Mouse (Mus musculus): Measurements from ENCODE around the gene Ddx25. TPM values are rescaled to one million over a fixed set of nuclear protein-coding genes. Genes with fewer than 3 reads are reported as not detected.
A peak's percentile ranks its signal among the peaks of the same experiment; 100 is the strongest.

Ddx25 gene
- polyA plus RNA-seq, 1 experiment from 2014 or later: 2.4 TPM

DNA sequence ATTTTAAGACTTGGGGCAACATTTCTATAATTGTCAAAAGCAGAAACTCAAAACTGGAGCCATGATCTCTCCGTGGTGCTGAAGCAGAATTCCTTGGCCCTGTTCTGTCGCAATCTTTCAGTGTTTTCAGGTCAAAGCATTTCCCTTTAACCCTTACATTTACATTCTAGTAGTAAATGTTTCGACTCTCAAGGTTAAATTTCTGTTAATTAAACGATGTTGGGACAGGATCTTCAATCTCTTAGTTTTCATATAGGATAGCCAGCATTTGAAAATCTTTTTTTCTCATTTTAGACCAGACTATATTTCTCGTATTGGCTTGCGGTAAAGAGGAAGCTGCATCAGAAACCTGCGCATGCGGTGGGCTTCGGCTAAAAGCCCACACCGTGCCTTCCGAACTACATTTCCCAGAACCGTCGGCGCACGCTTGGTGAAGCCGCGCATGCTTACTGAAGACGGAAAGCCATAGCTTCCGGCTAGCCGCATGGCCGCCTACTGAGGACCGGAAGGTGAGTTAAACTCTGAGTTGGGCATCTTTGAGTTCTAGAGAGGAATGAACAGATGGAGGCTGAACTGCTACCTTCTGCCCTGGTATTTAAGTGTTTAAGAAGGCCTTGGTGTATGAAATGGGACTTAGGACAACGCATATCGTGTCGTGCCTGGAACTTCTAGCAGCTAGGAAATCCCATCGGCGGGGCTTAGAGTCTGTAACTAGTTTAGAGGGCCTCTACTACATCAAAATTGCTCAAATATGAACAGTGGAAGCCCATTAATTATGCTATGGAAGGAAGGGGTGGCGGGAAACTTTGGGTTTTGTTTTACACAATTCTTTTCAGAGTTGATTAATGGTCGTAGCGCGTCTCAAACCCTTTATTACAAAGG is 922 bp upstream of the Ddx25 start:
- Histone ChIP-seq H3K27ac (peak overlapping the region; percentile 82), H3K4me1 (peaks cover 19% of the 10 kb centered on the region), H3K4me3 (peak overlapping the region; percentile 70), H3K9me3 (no peaks in the 10 kb centered on the region), H3K27me3 (no peaks in the 10 kb centered on the region), H3K36me3 (peaks cover 13% of the 10 kb centered on the region), H3K9ac (peak overlapping the region; percentile 51), H3K4me2 (peak overlapping the region; percentile 95)
- ATAC-seq (ENCODE audit: insufficient number of reproducible peaks, low FRiP score, low TSS enrichment, low read depth): peak; percentile 89
- WGBS: 2% methylated on average over 31 of the region's 31 CpGs

DNA sequence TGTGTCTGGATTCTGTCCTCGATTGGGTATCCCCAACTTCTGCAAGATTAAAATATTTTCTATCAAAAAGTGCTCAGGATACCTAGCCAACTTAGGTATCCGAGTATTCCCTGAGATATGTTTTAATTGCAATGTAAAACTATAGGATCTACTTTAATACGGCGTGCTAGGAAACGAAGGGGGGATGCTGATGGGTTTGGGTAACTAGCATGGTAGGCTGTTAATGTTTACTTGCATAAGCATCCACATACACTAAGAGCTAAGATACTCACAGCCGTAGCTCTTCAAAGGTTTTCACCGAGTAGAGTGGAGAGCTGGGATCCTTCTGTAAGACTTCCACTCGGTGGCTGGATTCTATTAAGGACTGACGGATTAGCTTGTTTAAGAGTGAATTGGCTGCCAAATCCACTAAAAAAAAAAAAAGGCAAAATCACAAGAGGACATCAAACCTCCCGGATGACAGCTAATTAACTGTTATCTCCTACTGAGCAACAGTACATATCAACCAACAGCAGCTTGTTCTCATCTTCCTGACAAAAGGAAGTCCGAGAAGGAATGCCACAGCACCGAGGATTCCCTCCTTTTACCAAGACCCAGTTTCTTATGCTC is 1.7 kb downstream of the Ddx25 start:
- H3K9ac ChIP-seq: no peak overlapping the region
- no peak overlapping the region for H3K27ac ChIP-seq
- 57% methylated on average over 12 of the region's 12 CpGs for WGBS
- no peak for ATAC-seq (ENCODE audit: insufficient number of reproducible peaks, low FRiP score, low TSS enrichment, low read depth)
- no peak overlapping the region for H3K4me3 ChIP-seq
- no peaks in the 10 kb centered on the region for H3K27me3 ChIP-seq
- no peak overlapping the region for H3K4me2 ChIP-seq
- H3K4me1 ChIP-seq: peaks cover 19% of the 10 kb centered on the region
- H3K36me3 ChIP-seq: peaks cover 7% of the 10 kb centered on the region
- H3K9me3 ChIP-seq: no peaks in the 10 kb centered on the region

- Histone ChIP-seq H3K4me1 (no peaks in the 10 kb centered on the region), H3K4me2 (no peak overlapping the region), H3K27ac (no peak overlapping the region), H3K27me3 (no peaks in the 10 kb centered on the region), H3K9me3 (no peaks in the 10 kb centered on the region), H3K9ac (no peak overlapping the region), H3K4me3 (no peak overlapping the region), H3K36me3 (no peaks in the 10 kb centered on the region)
- whole genome bisulfite sequencing: 76% methylated on average over 9 of the region's 9 CpGs
- ATAC-seq (ENCODE audit: insufficient number of reproducible peaks, low FRiP score, low TSS enrichment, low read depth): no peak
Observed at GRCm38 (mm10) chr9:35548455-35548854, 9.9 kb downstream of the Ddx25 start.

GRCm38 (mm10) chr9:35546745-35547144 is 11.6 kb downstream of the Ddx25 start:
- H3K4me1 ChIP-seq: no peaks in the 10 kb centered on the region
- H3K27me3 ChIP-seq: no peaks in the 10 kb centered on the region
- no peak for ATAC-seq (ENCODE audit: insufficient number of reproducible peaks, low FRiP score, low TSS enrichment, low read depth)
- H3K36me3 ChIP-seq: no peaks in the 10 kb centered on the region
- H3K9me3 ChIP-seq: no peaks in the 10 kb centered on the region
- WGBS: 86% methylated on average over 9 of the region's 9 CpGs
- no peak overlapping the region for H3K4me3 ChIP-seq
- H3K27ac ChIP-seq: no peak overlapping the region
- no peak overlapping the region for H3K9ac ChIP-seq
- H3K4me2 ChIP-seq: no peak overlapping the region

- Histone ChIP-seq H3K4me1 (no peaks in the 10 kb centered on the region), H3K27me3 (no peaks in the 10 kb centered on the region), H3K36me3 (no peaks in the 10 kb centered on the region), H3K27ac (no peak overlapping the region), H3K9me3 (no peaks in the 10 kb centered on the region), H3K9ac (no peak overlapping the region), H3K4me2 (no peak overlapping the region), H3K4me3 (no peak overlapping the region)
- no peak for ATAC-seq (ENCODE audit: insufficient number of reproducible peaks, low FRiP score, low TSS enrichment, low read depth)
- WGBS: 71% methylated on average over 12 of the region's 12 CpGs
Observed at GRCm38 (mm10) chr9:35545704-35546103, 12.6 kb downstream of the Ddx25 start.

DNA sequence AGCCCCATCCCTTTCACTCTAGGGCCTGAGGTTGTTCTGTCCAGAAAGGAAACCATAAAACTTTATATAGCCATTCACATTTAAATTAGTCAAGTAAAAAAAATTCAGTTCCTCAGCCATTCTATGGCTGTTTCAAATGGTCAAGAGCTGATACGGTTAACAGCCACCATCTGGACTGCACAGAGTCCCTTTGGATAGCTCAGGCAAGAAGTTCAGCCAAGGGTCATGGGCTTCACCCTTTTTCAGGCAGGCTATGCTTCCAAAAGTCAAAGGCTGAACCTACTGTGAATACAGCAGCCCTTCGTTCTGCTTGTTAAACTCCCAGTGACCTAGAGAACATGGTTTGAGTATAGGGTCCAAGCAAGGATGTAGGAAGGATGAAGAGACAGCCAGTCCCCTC is 13.7 kb downstream of the Ddx25 start:
- no peak for ATAC-seq (ENCODE audit: insufficient number of reproducible peaks, low FRiP score, low TSS enrichment, low read depth)

DNA sequence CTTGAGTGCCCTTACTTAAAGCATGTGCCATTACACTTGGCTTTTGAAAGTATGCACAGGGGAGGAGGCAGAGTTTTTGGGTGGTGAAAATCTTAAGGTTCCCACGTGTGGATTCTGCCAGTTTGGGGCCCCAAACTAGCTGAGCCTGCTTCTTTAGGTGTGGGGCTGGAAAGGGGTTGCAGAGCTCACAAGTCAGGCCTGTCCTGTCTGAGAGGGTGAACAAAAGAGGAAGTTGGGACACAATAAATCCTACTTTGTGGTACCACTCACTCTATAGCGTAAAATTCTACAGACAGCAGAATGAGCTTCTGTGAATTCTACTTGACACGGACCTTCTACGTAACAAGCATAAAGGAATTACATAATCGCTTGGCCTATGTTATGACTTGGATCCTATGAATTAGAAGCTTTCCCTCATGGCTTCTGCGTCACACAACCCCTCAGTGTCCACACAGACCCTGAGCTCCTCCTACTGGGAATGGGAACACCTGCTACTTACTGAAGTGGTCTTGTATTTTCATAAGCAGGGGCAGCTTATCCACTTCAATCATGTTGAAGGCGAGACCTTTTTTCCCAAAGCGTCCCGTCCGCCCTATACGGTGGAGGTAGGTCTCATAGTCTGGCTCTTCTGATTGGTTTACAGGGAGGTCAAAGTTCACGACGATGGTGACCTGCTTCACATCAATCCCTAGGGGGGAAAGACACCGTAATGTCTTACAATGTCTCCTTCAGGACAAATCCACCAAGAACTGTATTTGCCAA is 15.0 kb downstream of the Ddx25 start:
- ATAC-seq (ENCODE audit: insufficient number of reproducible peaks, low FRiP score, low TSS enrichment, low read depth): no peak
- 79% methylated on average over 14 of the region's 14 CpGs for WGBS
- H3K4me2 ChIP-seq: no peak overlapping the region

More for the DNA sequence above, 13.7 kb downstream of the Ddx25 start:
- H3K4me1 ChIP-seq: no peaks in the 10 kb centered on the region
- H3K27ac ChIP-seq: no peak overlapping the region
- H3K27me3 ChIP-seq: no peaks in the 10 kb centered on the region
- 37% methylated on average over 2 of the region's 2 CpGs for WGBS
- H3K9ac ChIP-seq: no peak overlapping the region
- H3K36me3 ChIP-seq: no peaks in the 10 kb centered on the region
- no peaks in the 10 kb centered on the region for H3K9me3 ChIP-seq
- H3K4me2 ChIP-seq: no peak overlapping the region
- H3K4me3 ChIP-seq: no peak overlapping the region

DNA sequence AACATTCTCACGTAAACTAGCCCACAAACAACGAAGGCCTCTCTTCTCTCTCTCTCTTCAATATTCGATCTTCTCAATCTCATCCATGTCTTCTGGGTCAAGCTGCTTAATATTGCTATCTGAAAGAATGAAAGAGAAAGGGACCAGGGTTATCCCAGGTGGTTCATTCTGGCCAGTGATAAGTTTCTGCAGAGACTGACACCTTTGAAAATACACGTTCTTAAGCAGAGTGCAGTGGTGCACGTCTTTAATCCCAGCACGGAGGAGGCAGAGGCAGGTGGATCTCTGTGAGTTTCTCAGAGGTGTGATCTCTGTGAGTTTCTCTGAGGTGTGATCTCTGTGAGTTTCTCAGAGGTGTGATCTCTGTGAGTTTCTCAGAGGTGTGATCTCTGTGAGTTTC is 16.4 kb downstream of the Ddx25 start:
- ATAC-seq (ENCODE audit: insufficient number of reproducible peaks, low FRiP score, low TSS enrichment, low read depth): no peak
- Histone ChIP-seq H3K36me3 (no peaks in the 10 kb centered on the region), H3K4me1 (peaks cover 8% of the 10 kb centered on the region), H3K9me3 (no peaks in the 10 kb centered on the region), H3K27me3 (no peaks in the 10 kb centered on the region), H3K9ac (no peak overlapping the region), H3K27ac (no peak overlapping the region), H3K4me3 (no peak overlapping the region), H3K4me2 (no peak overlapping the region)
- 66% methylated on average over 6 of the region's 6 CpGs for WGBS

More for the DNA sequence above, 15.0 kb downstream of the Ddx25 start:
- H3K27me3 ChIP-seq: no peaks in the 10 kb centered on the region
- no peaks in the 10 kb centered on the region for H3K9me3 ChIP-seq
- H3K36me3 ChIP-seq: no peaks in the 10 kb centered on the region
- peaks cover 8% of the 10 kb centered on the region for H3K4me1 ChIP-seq
- no peak overlapping the region for H3K27ac ChIP-seq
- no peak overlapping the region for H3K9ac ChIP-seq
- no peak overlapping the region for H3K4me3 ChIP-seq

DNA sequence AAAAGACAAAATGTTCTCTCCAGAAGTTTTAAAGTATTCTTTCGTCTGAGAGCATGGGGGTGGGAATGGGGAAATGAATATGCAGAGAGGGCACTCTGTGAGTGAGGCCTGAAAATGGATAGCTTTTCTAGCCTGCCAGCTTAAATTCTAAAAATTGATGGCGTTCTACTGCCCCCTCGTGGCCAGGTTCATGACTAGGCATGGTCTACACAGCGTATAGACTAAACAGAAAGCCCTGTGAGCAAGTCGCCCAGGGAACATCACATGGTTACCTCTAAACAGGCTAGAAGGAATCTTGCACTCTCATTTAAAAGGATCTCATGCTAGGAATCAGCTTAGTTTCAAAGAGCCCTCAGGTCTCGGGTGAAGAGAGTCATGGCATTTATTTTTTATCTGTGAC is 16.8 kb downstream of the Ddx25 start:
- Histone ChIP-seq H3K27ac (no peak overlapping the region), H3K27me3 (no peaks in the 10 kb centered on the region), H3K4me2 (no peak overlapping the region), H3K9me3 (no peaks in the 10 kb centered on the region), H3K9ac (no peak overlapping the region), H3K4me1 (peaks cover 8% of the 10 kb centered on the region), H3K36me3 (no peaks in the 10 kb centered on the region), H3K4me3 (no peak overlapping the region)
- WGBS: 6% methylated on average over 6 of the region's 6 CpGs
- peak; percentile 76; the same call in 1 of the 2 replicates for ATAC-seq (ENCODE audit: insufficient number of reproducible peaks, low FRiP score, low TSS enrichment, low read depth)

DNA sequence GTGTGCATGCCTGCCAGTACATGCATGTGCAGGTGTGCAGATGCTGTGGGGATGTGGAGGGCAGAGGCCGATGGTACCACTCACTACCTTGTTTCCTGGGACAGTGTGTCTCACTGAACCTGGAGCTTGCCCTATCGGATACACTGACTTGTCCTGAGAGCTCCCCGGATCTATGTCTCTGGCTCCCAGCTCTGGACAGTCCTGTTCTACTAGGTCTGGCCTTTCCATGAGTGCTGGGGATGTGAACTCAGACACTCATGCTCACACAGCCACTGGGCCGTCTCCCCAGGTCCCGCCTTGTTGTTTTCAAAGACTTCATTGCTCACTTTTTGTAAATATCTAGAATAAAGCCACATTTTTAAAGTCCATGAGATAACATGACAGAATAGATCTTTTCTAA is 17.3 kb downstream of the Ddx25 start:
- Histone ChIP-seq H3K27ac (no peak overlapping the region), H3K27me3 (no peaks in the 10 kb centered on the region), H3K9me3 (no peaks in the 10 kb centered on the region), H3K4me3 (no peak overlapping the region), H3K4me2 (no peak overlapping the region), H3K36me3 (no peaks in the 10 kb centered on the region), H3K9ac (no peak overlapping the region), H3K4me1 (peaks cover 8% of the 10 kb centered on the region)
- no peak for ATAC-seq (ENCODE audit: insufficient number of reproducible peaks, low FRiP score, low TSS enrichment, low read depth)
- 75% methylated on average over 5 of the region's 5 CpGs for WGBS

DNA sequence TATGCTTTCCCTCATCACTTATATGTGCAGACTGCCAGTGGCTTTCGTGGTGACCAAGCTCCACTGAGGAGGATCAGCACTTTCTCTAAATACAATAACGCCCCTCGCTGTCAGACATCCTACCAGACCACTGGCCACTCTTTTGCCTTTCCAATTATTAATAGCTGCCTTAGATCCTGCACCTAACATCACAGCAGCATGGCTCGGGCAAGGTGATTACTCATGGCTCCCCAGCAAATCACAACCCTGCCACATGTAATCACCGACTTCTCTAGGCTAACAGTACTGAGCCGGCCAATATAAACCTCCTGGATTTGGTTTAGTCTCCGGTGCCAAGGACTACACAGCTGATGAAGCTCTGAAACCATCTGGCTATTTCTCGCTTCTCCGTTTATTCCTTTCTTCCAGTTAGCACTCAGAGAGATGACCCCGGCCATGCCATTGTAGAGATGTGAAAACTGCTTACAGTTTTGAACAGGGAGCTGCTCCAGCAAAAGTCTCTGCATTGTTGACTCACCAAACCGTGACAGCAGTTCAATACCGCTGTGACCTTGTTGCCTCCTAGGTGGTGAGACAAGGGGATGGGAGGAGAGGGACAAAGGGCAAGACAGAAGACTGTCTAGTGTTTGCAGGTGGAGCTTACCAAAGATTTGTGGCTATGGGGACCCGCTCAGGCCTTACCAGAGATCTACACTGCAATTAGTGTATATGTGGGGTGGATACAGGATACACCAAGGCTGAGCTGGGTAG is 19.2 kb downstream of the Ddx25 start:
- ATAC-seq (ENCODE audit: insufficient number of reproducible peaks, low FRiP score, low TSS enrichment, low read depth): no peak
- H3K9ac ChIP-seq: no peak overlapping the region
- no peaks in the 10 kb centered on the region for H3K36me3 ChIP-seq
- H3K4me3 ChIP-seq: no peak overlapping the region
- H3K4me1 ChIP-seq: peaks cover 15% of the 10 kb centered on the region
- H3K9me3 ChIP-seq: no peaks in the 10 kb centered on the region
- 67% methylated on average over 13 of the region's 13 CpGs for WGBS
- no peaks in the 10 kb centered on the region for H3K27me3 ChIP-seq
- H3K4me2 ChIP-seq: no peak overlapping the region
- 0 out of 2 replicates have a peak overlapping the region, but pooled peaks have one; percentile 7 for H3K27ac ChIP-seq
